Mouse (Mus musculus) urinary bladder, postnatal 25 days (tissue): ENCODE measurements at regions not wholly inside any gene's neighbourhood (a gene's known extent, or its start where the extent isn't known, plus 50 kb on each side); places are given as distances from the start of the nearest gene placed in this dataset.

Source experiments
- DNase-seq: peaks from one replicate; pipeline ENCODE4 v3.0.0; 2022; ENCODE audit warnings: low spot score

- DNase-seq, result no peak
Measured at GRCm38 (mm10) chr7:71043128-71043527, 308.2 kb downstream of the Gm10295 start.

- no peak for DNase-seq
Measured at GRCm38 (mm10) chr7:71041388-71041787, 309.9 kb downstream of the Gm10295 start.

- DNase-seq, result no peak
Measured at GRCm38 (mm10) chr7:71040846-71041245, 310.4 kb downstream of the Gm10295 start.

GRCm38 (mm10) chr7:71038537-71038936 is 312.7 kb downstream of the Gm10295 start:
- peak; percentile 47 for DNase-seq

GRCm38 (mm10) chr7:71033121-71033520 is 318.2 kb downstream of the Gm10295 start:
- DNase-seq, result no peak

- no peak for DNase-seq
Measured at GRCm38 (mm10) chr7:71023946-71024610, 327.2 kb downstream of the Gm10295 start.

- no peak for DNase-seq
Measured at GRCm38 (mm10) chr7:71023253-71023945, 327.9 kb downstream of the Gm10295 start.
